Mouse (Mus musculus): ENCODE measurements at regions not wholly inside any gene's neighbourhood (a gene's known extent, or its start where the extent isn't known, plus 50 kb on each side); places are given as distances from the start of the nearest gene placed in this dataset.
"Not testable (repeated sequence)": the region's sequence is repeated elsewhere in the genome, so short reads cannot be mapped to it uniquely, and the experiment has no call there.

GRCm38 (mm10) chr5:100309807-100310165 is 106.2 kb downstream of the Sec31a start:
- DNase-seq (ENCODE audit: low spot score) = no peak

DNA sequence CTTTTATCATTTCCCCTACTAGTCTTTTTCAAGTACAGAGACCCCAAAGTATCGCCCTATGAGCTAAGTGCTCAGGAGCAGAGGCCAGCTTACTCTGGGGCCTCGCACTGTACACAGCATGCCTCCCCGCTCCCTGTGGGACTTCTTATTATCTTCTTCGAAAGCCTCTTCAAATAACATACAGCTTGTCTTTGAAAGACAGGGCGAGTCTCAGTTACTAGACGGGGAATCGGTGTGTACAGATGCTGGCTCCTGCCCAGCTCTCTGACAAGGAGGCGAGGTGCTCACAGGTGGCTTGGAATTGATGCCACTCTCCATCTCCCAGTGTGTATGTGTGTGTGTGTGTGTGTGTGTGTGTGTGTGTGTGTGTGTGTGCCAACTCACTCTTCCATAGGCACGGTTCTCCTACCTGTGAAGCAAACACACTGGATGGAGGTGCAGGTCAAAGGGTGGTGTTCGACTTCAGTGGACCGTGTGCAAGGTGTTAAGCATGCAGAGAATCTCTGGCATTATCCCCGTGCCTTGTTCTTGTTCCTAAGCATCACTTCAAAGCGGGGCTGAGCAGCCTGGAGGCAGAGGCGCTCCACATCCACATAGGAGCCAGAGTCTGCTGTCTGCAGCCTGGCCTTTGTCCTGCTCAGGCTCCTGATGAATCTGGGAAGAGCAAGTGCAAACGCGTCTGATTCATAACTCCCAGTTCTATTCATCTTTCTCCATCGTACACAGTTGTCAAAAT is 106.8 kb downstream of the Sec31a start:
- DNase-seq (ENCODE audit: low spot score) = no peak

GRCm38 (mm10) chr5:100304403-100304802 is 111.6 kb downstream of the Sec31a start:
- peak; percentile 70 for DNase-seq (ENCODE audit: low spot score)

GRCm38 (mm10) chr5:100302068-100302775 is 113.8 kb downstream of the Sec31a start:
- no peak for DNase-seq (ENCODE audit: low spot score)

DNA sequence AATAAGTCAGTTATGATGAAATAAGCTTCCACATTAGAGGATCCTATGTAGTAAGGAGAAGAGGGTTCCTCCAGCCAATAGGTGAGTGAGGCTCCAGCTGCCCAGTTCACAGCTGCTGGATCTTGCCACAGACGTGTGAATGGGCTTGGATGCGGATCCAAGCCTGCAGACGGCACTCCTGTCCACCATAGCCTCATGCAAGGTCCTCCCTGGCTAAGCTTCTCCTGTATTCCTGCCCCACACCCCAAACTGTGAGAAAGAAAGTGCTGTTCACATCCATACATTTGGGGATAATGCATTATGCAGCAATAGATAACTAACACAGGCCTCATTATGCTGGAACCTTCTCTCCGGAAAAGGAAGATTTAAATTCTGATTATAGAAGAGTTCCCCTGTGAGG is 116.9 kb downstream of the Sec31a start:
- DNase-seq (ENCODE audit: low spot score) = no peak

DNA sequence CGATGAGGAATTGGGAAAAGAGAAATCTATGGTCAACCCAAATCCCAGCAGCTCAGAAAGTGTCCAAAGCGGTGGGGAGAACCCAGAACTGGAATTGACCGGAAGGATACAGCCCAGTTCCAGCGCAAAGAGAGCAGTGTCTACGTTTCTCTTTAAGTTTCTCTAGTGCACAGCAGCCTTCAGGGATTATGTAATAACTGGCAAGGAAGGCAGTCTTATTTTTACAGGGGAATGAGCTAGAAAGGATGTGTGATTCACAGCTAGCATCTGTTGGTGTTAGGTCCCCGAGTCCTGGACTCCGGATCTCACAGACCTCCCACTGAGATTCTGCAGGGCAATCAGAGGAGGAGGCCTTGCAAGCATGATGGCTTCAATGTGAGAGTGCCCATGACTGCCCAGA is 121.8 kb downstream of the Sec31a start:
- no peak for DNase-seq (ENCODE audit: low spot score)

- DNase-seq (ENCODE audit: low spot score) = no peak
These were observed 120.6 kb upstream of the Tmem150c start for GRCm38 (mm10) chr5:100280215-100280614.

- DNase-seq (ENCODE audit: low spot score) = no peak
These were observed 119.9 kb upstream of the Tmem150c start for GRCm38 (mm10) chr5:100279474-100279873.

DNA sequence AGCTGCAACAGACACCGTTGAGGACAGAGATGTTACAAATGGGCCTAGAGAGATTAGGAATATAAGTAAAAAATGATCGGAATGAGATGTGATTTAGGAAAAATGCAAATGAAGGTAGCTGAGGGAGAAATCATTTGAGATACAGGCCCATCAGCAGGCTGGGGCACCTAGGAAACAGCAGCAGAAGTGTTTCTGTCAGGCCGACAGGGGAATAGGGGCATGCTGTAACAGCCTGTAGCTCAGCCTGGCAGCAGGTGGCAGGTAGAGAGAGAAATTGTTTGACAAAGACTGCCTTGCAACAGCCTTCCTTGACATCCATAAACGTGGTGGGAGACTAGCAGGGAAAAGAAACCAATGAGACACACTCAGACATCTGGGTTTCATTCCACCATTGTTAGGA is 115.1 kb upstream of the Tmem150c start:
- DNase-seq (ENCODE audit: low spot score) = no peak

- not testable (repeated sequence) for DNase-seq (ENCODE audit: low spot score)
These were observed 112.4 kb upstream of the Tmem150c start for GRCm38 (mm10) chr5:100271975-100272374.

GRCm38 (mm10) chr5:100270841-100271686 is 111.5 kb upstream of the Tmem150c start:
- DNase-seq (ENCODE audit: low spot score) = no peak

- no peak for DNase-seq (ENCODE audit: low spot score)
These were observed 108.7 kb upstream of the Tmem150c start for GRCm38 (mm10) chr5:100268111-100268878.

DNA sequence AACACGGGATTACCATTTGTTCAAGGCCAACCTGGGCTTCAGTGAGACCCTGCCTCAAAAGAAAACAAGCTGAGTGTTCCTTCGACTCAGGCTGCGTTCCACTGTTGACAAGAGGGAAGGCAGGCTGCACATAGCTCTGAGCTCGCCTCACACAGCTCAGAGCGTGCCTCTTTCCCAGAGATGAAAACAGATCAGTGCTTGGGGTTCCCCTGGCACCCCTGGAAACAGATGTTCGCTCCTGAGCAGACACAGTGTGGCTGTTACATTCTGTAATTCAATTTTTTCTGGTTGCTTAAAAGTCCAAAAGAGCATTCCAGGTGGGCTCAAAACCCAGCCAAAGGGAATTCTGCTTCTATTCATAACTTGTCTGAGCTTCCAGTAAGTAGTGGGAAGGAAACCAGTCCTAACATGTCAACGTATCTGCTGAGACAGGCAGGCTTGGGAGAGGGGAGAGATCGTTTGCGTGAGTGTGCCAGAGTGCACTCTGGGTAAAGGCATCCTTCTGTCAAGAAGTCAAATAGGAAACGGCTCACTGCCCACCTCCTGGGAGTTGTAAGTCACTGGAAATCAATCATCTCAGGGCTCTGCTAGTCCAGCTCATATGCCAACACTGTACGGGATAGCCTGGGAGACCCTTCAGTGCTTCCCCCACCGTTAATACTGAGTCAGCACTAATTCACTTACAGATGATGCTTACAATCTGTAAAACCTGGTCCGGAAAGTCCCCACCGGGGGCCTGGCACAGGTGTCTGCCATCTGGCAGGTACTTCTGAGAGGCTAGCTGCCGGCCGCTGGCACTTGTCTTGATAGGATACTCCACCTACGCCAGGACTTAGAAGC is 107.3 kb upstream of the Tmem150c start:
- DNase-seq (ENCODE audit: low spot score) = no peak

- DNase-seq (ENCODE audit: low spot score) = no peak
These were observed 100.4 kb upstream of the Tmem150c start for GRCm38 (mm10) chr5:100259803-100260693.

- no peak for DNase-seq (ENCODE audit: low spot score)
These were observed 99.5 kb upstream of the Tmem150c start for GRCm38 (mm10) chr5:100258952-100259710.

GRCm38 (mm10) chr5:100255276-100255675 is 95.7 kb upstream of the Tmem150c start:
- no peak for DNase-seq (ENCODE audit: low spot score)

DNA sequence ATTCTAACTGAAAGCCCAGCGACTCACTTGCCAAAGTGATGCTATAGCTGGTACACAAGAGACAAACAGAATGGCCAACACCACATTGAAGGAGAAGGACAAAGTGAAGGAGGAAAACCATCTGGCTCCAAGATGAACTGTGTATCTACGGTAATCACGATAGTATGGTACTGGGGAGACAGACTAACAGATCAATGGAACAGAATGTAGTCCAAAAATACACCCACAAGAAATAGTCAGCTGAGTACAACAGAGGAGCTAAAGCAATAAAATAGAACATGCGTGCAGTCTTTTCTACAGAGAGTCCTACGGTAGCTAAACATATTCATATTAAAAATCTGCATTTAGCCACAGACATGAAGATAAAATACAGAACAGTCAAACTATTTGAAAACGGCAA is 92.4 kb upstream of the Tmem150c start:
- DNase-seq (ENCODE audit: low spot score) = no peak

DNA sequence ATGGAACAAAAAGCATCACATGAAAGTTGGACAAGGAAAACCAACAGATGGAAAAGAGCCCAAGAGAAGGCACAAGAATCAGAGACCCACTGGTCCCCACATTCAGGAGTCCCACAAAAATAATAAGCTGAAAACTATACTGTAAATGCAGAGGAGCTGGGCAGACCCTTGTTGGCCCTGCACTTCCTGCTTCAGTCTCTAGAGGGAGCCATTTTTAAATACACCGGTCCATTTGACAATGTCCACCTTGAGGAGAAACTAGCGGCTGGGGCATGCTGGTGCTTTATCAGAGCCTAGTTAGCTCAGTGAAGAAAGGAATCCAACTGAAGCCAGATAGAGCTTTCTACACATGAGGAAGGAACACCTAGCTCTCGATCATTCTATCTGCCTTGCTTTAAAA is 90.1 kb upstream of the Tmem150c start:
- no peak for DNase-seq (ENCODE audit: low spot score)

DNA sequence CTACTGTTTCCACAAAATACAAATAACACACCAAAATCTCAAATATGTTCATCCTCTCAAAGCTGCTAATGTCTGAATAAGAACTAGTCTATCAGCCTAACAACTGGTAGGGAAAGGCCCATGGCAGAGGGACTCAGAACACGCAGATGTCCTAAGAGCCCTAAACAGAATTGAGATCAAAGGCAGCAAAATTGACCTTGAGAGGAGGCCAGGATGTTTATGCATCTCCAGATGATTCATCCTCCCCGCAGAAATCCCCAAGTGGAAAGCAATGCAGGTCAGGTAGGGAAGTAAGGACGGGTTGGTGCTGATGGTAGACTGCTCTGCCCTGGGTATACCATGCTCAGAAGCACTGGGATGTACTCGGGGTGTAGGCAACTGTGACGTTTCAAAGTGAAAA is 89.0 kb upstream of the Tmem150c start:
- DNase-seq (ENCODE audit: low spot score) = no peak
